Mouse (Mus musculus): ENCODE data around the gene Gm13178. TPM values are rescaled to one million over a fixed set of nuclear protein-coding genes. Genes with fewer than 3 reads are reported as not detected.

Gene Gm13178
- not detected for total RNA-seq (2022)

DNA sequence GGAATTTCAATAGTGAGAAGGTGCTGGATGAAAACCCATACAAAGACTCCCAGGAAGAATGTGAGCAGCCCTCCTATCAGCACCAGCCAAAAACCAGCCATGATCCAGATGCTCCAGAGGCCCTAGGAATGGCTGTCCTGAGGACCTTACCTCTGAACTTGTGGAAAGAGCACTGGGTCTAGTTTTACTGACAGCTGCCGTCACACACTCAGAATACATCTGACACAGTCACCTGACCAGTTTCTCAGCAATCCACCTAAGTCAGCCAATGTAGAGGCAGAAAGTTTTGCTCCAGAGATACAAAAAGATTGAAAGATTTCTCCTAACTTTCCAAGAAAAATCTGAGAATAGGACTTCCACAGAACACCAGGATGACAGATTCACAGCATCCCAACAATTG lies at the start of gene Gm13178:
Gm13178 (minus strand) TSS at position 101 of the 400 bp plus-strand sequence.
- no peak for DNase-seq (ENCODE audit: low spot score in 2 of 2)

DNA sequence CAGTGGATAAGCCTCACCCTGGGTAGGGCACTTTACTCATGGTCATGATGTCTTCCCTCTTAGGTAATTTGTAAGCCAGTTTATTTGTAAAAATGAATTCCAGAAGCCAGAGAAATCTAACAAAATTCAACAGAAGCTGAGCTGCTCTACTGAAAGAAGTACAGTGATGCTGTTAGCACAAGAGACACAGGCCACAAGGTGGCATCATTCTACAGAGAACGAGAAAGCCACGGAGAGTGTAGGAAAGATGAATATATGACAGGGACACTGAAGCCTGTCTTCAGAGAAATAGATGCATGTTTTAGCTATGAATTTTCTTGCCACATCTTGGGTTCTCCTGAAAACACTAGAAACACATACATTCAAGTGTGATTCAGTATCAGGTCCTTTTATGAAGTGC lies 44.5 kb upstream of the Gm13178 start:
- no peak for DNase-seq (ENCODE audit: low spot score in 2 of 2)

DNA sequence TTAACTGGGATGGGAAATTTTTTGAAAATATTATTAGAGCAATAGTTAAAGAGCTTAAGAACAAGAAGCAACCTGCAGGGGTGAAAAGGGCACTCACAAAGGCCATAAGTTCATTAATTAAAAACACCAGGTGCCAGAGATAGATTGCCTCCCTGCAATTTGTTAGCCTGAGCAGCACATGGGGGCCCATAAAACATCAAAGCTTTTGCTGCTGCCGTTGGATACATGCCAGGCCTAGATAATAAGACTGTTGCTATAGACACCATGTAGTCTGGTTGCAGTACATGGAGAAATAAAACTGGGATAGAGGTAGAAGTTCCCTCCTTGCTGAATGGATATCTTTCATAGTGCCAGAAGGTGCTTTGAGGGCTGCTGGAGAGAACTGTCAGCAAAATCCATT lies 27.9 kb upstream of the Gm13178 start:
- no peak for DNase-seq (ENCODE audit: low spot score in 2 of 2)

DNA sequence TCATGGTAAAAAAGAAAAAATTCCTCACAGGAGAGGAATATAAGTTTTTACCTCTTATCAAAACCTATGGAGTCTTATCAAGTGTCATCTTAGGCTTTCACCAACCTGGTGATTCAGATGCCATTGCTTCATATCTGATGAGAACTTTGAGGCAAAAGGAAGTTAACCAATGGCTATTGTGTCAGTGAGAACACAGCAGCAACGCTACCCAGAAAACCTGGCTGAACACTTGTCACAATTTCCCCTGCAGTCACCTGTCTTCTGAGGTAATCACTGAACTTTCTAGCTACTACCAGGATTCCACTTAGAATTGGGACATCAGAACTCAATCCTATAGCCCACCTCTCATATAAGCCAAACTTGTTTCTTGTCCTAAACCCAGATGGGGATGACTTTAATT lies 1.5 kb downstream of the Gm13178 start:
- no peak for DNase-seq (ENCODE audit: low spot score in 2 of 2)

DNA sequence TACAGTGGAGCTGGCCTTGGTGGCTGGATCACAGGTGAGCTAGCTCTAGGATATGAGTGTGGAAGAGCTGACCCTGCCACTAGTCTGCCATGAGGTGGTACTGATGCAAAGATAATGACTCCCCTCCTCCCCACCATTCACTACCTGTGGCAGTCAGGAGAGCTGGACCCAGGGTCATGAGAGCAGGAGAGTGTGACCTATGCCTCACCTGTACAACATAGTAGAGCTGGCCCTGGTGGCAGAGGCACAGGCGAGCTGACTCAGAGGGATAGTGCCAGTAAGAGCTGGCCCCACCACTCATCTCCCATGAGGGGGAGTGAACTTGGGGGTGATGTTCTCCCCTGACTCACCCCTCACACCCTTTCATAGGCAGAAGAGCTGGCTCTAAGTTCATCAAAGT lies 2.9 kb downstream of the Gm13178 start:
- DNase-seq (ENCODE audit: low spot score in 2 of 2): no peak

DNA sequence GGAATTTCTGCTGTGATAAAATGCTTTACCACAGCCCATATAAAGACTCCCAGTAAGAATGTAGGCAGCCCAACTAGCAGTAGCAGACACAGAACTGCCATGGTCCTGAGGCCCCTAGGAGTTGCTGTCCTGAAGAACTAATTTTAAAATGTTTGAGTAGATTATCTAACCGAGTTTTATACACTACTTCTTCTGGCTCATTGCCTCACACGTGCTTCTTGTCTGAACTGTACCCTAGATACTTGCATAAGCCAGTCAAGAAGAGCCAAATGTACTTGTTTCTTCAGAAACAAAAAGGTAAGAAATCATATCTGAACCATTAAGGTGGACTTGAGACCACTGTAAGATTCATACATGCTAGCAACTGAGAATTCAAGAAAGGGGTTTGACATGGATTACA lies 34.9 kb downstream of the Gm13178 start, which contains the start of gene Gm436:
Gm436 (minus strand) TSS at position 101 of the 400 bp plus-strand sequence.
- no peak for DNase-seq (ENCODE audit: low spot score in 2 of 2)

Other genes starting within 250 kb of the Gm13178 start
- gene 9430007A20Rik, start 201.6 kb downstream of the Gm13178 start, total RNA-seq (2022): not detected
- not detected for gene Gm13124, start 156.3 kb downstream of the Gm13178 start, total RNA-seq (2022)
- gene Aadacl4, start 107.7 kb downstream of the Gm13178 start, total RNA-seq (2022): not detected
- not detected for gene Gm436, start 35.0 kb downstream of the Gm13178 start, total RNA-seq (2022)
- not detected for gene Gm438, start 65.2 kb upstream of the Gm13178 start, total RNA-seq (2022)
- 10 to 100 TPM; 28.4 to 36.5 (median 35.2) TPM for gene Dhrs3, start 171.4 kb upstream of the Gm13178 start, total RNA-seq (2022)

All from gastrocnemius, adult 8-10 months (tissue).